Mouse (Mus musculus) bone marrow, adult 2 months (tissue): ENCODE measurements around the gene Sfpq. TPM values are rescaled to one million over a fixed set of nuclear protein-coding genes. Genes with fewer than 3 reads are reported as not detected.
A peak's percentile ranks its signal among the peaks of the same experiment; 100 is the strongest.
"Not testable (repeated sequence)": the region's sequence is repeated elsewhere in the genome, so short reads cannot be mapped to it uniquely, and the experiment has no call there.

Source experiments
- H3K27ac ChIP-seq: fragments of 200-500 bp; 2 replicates; pipeline ENCODE4 v1.5.1; 2012; ENCODE audit warnings: low read depth, mild to moderate bottlenecking, control low read depth, inconsistent platforms, low read length; ENCODE audit not compliant: control insufficient read depth, poor library complexity, insufficient read depth
- H3K4me1 ChIP-seq: fragments of 200-500 bp; 2 replicates; pipeline ENCODE4 v1.6.1; 2011; ENCODE audit warnings: low read length; ENCODE audit not compliant: control insufficient read depth, insufficient read depth
- H3K4me3 ChIP-seq: fragments of 200-500 bp; replicated peaks from 2 replicates; pipeline ENCODE3; 2011; ENCODE audit warnings: mild to moderate bottlenecking, low read depth, low read length, control low read depth; ENCODE audit not compliant: control insufficient read depth
- CTCF ChIP-seq: fragments of 200-500 bp; IDR thresholded peaks from 2 replicates; pipeline ENCODE4 v1.5.1; 2011; ENCODE audit warnings: low read length, control low read depth; ENCODE audit not compliant: control insufficient read depth, insufficient read depth
- POLR2A ChIP-seq: fragments of 200-500 bp; IDR thresholded peaks from 2 replicates; pipeline ENCODE4 v1.6.1; 2011; ENCODE audit warnings: low read depth, mild to moderate bottlenecking, control low read depth, low read length, borderline replicate concordance; ENCODE audit not compliant: control insufficient read depth
- WGBS: fragments of 180-500 bp; shearing (Covaris S2); methylation state at CpG from one replicate; pipeline ENCODE4 v1.1.7; 2018; 5-methylcytosine and 5-hydroxymethylcytosine counted together
- polyA plus RNA-seq: library from polyadenylated mRNA; stranded (reverse); fragments of >200 nt; gene quantifications from 2 replicates; pipeline ENCODE4 v1.2.4, GENCODE M21; 2011; ENCODE audit warnings: low replicate concordance; ENCODE audit not compliant: missing spikeins, insufficient read depth, insufficient read length

The Sfpq gene
- 379 and 425 TPM in 2 replicates for polyA plus RNA-seq

DNA sequence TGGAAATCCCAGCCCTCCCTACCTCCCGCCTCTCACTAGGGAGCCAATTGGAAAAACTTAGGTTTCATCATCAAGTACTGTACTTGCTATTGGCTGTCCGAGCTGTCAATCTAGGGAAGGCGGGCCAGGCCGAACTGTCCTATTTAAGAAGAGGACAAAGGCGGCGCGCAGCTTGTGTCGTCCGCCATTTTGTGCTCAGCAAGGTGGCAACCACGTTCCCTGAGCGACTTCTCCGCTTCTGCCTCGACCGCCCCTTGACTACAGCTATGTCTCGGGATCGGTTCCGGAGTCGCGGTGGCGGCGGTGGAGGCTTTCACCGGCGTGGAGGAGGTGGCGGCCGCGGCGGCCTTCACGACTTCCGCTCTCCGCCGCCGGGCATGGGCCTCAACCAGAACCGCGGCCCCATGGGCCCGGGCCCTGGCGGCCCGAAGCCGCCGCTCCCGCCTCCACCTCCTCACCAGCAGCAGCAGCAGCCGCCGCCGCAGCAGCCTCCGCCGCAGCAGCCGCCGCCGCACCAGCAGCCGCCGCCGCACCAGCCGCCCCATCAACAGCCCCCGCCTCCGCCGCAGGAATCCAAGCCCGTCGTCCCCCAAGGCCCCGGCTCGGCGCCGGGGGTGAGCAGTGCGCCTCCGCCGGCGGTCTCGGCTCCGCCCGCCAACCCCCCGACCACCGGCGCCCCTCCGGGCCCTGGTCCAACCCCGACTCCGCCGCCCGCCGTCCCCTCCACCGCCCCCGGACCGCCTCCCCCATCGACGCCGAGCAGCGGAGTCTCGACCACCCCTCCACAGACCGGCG is at the start of gene Sfpq:
Gene Sfpq, plus strand, starts transcription at position 174 of the 795 bp plus-strand sequence.
- no peak for TF ChIP-seq CTCF
- peak; percentile 98 for TF ChIP-seq POLR2A
- Histone ChIP-seq H3K27ac (peak within 1 kb of the TSS; percentile 98), H3K4me1 (no peaks in the 10 kb centered on the region), H3K4me3 (peak within 1 kb of the TSS; percentile 99)
- WGBS, result under 1% methylated on average over 67 of the region's 87 CpGs

DNA sequence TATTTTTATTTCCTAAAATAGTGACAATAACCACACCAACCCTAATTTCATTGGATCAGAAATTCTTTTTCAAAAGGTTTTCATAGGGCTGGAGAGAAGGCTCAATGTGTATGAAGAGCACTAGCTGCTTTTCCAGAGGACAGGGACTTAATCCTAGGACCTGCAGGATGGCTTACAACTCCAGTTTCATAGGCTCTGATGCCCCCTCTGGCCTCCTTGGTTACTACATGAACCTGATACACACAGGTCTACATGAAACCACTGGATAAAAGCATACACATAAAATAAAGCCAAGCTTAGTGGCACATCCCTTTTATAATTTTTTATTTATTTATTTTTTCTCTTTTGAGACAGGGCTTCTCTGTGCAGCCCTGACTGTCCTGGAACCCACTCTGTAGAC is 43.7 kb upstream of the Sfpq start:
- TF ChIP-seq CTCF (no peak), POLR2A (no peak)
- no peak overlapping the region for H3K4me3 ChIP-seq

GRCm38 (mm10) chr4:126978706-126979105 is 42.4 kb upstream of the Sfpq start:
- H3K27ac ChIP-seq, result no peak overlapping the region
- H3K4me1 ChIP-seq, result no peaks in the 10 kb centered on the region
- WGBS, result 82% methylated on average over 3 of the region's 3 CpGs
- no peak for TF ChIP-seq POLR2A
- TF ChIP-seq CTCF, result no peak
- H3K4me3 ChIP-seq, result no peak overlapping the region

More for the DNA sequence above, 43.7 kb upstream of the Sfpq start:
- no peaks in the 10 kb centered on the region for H3K4me1 ChIP-seq
- no peak overlapping the region for H3K27ac ChIP-seq

DNA sequence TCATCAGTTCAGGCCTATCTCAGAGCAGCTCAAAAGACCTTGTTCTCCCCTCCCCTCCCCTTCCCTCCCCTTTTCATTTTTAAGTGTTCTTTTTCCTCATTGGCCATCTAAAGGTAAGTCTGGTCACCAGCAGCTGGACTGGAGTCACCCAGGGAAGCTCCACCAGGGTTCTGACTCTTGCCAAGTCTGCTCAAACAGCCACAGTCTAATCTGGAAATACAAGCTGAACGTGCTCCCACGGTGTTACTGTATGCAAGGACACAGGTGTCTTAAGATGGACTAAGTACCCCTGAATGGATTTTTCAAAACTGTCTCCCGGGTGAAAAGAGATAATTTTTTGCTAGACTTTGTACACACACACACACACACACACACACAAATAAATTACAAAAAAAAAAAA is 37.8 kb upstream of the Sfpq start:
- TF ChIP-seq POLR2A, result no peak
- no peak for TF ChIP-seq CTCF
- H3K4me1 ChIP-seq, result no peaks in the 10 kb centered on the region
- H3K27ac ChIP-seq, result no peak overlapping the region
- 71% methylated on average over 3 of the region's 3 CpGs for WGBS
- H3K4me3 ChIP-seq, result no peak overlapping the region

DNA sequence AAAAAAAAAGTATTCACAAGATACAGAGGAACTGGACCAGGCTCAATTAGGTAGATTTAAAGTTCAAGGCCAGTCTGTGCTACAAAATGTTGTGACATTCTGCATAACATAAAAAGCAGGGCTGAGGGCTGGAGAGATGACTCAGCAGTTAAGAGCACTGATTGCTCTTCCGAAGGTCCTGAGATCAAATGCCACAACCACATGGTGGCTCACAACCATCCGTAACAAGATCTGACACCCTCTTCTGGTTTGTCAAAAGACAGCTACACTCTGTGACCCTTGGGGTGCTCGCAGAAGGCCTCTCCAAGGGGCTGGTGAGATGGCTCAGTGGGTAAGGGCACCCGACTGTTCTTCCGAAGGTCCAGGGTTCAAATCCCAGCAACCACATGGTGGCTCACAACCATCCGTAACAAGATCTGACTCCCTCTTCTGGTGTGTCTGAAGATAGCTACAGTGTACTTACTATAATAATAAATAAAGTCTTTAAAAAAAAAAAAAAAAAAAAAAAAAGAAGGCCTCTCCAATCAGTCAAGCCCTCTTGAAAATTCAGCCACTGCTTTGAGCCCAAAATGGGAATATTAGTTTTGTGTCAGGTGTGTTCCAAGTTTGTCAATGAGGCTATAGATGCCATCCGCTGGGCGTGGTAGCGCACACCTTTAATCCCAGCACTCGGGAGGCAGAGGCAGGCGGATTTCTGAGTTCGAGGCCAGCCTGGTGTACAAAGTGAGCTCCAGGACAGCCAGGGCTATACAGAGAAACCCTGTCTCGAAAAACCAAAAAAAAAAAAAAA is 37.2 kb upstream of the Sfpq start:
- not testable (repeated sequence) for H3K4me3 ChIP-seq, H3K4me1 ChIP-seq, H3K27ac ChIP-seq
- 67% methylated on average over 13 of the region's 13 CpGs for WGBS

DNA sequence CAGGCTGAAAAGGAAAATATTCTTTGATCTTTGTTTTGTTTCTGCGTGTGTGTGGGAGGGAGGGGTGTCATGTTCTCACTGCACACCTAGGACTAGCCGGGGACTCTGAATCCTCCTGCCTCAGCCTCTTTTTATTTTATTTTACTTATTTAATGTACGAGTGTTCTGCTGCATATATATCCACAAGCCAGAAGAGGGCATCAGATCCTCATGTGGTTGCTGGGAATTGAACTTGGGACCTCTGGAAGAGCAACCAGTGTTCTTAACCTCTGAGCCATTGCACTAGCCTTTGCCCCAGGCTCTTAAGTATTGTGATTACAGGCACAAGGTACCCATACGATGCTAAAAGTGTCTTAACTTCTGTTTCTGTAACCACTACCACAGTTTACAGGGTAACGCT is 34.4 kb upstream of the Sfpq start:
- H3K4me3 ChIP-seq, result no peak overlapping the region
- no peak for TF ChIP-seq POLR2A
- no peak for TF ChIP-seq CTCF
- no peak overlapping the region for H3K27ac ChIP-seq
- no peaks in the 10 kb centered on the region for H3K4me1 ChIP-seq
- 79% methylated on average over 5 of the region's 5 CpGs for WGBS

- TF ChIP-seq CTCF, result no peak
- no peak for TF ChIP-seq POLR2A
- Histone ChIP-seq H3K4me3 (no peak overlapping the region), H3K27ac (no peak overlapping the region), H3K4me1 (no peaks in the 10 kb centered on the region)
- WGBS, result 88% methylated on average over 4 of the region's 4 CpGs
These were observed 32.6 kb upstream of the Sfpq start for GRCm38 (mm10) chr4:126988503-126988902.

GRCm38 (mm10) chr4:126990553-126990952 is 30.6 kb upstream of the Sfpq start:
- Histone ChIP-seq H3K27ac (no peak overlapping the region), H3K4me1 (no peaks in the 10 kb centered on the region), H3K4me3 (no peak overlapping the region)
- TF ChIP-seq POLR2A, result no peak
- TF ChIP-seq CTCF, result no peak

DNA sequence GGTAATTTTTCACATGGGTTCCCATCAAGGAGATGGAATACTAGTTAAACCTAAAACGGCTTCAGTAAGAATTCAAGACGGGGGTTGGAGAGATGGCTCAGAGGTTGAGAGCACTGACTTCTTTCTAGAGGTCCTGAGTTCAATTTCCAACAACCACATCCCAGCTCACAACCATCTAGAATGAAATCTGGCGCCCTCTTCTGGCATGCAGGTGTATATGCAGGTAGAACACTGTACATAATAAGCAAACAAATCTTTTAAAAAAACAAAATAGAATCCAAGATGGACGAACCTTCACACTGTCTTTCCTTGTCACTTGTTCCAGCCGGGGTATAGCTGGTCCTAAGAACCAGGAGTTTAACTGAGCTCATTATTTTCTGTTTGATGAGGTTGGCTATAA is 28.8 kb upstream of the Sfpq start:
- no peak for TF ChIP-seq POLR2A
- TF ChIP-seq CTCF, result 0 out of 2 replicates have a peak, but pooled peaks have one; percentile 22
- no peak overlapping the region for H3K4me3 ChIP-seq
- H3K27ac ChIP-seq, result no peak overlapping the region
- 58% methylated on average over 5 of the region's 5 CpGs for WGBS
- no peaks in the 10 kb centered on the region for H3K4me1 ChIP-seq

- not testable (repeated sequence) for H3K4me3 ChIP-seq, H3K27ac ChIP-seq, H3K4me1 ChIP-seq
- WGBS, result 91% methylated on average over 16 of the region's 16 CpGs
These were observed 21.8 kb upstream of the Sfpq start for GRCm38 (mm10) chr4:126999372-126999771.
